Comparison of ENCODE assay signal across 19 mouse cellular contexts in genomic region chr11:119901174-119901573, GRCm38 (mm10). TPM values are rescaled to one million over a fixed set of nuclear protein-coding genes. Genes with fewer than 3 reads are reported as not detected.
A peak's percentile ranks its signal among the peaks of the same experiment; 100 is the strongest.
DNase-seq lines count a peak whose midpoint lies in the region; ATAC-seq lines count a peak whose summit lies in the region.
"Had no signal": no experiment of that assay in that cellular context is flagged by ENCODE, and none has a peak within 500 bp of the region (broad histone marks: within the 10 kb centered on the region; RNA-seq: fewer than 3 reads in every experiment).

No protein-coding gene starts in this region.

- H3K36me3 ChIP-seq in midbrain, embryonic 11.5 days (ENCODE audit: control insufficient read depth, insufficient read depth, low read length): peaks cover 5% of the 10 kb centered on the region; the same call in 1 of the 2 replicates
- peaks cover 5% of the 10 kb centered on the region; the same call in 1 of the 2 replicates for H3K36me3 ChIP-seq in midbrain, embryonic 16.5 days (ENCODE audit: control insufficient read depth, insufficient read depth, low read length)

- no peak overlapping the region for H3K27ac ChIP-seq in midbrain, embryonic 11.5 days (ENCODE audit: low read depth, low read length)
- H3K27ac ChIP-seq in midbrain, embryonic 16.5 days (ENCODE audit: low read length): no peak overlapping the region
- H3K27ac ChIP-seq: embryonic facial prominence, embryonic 10.5 days; forebrain, embryonic 13.5 days; gastrocnemius, adult 2 months; heart, embryonic 13.5 days; hindbrain, embryonic 15.5 days had no signal

- no peak for ATAC-seq in midbrain, embryonic 11.5 days (ENCODE audit: low FRiP score)
- no peak for ATAC-seq in midbrain, embryonic 16.5 days
- ATAC-seq: forebrain, embryonic 13.5 days; forebrain, postnatal 0 days; Patski had no signal

- no peaks in the 10 kb centered on the region for H3K4me1 ChIP-seq in midbrain, embryonic 11.5 days (ENCODE audit: control insufficient read depth, insufficient read depth, low read length)
- H3K4me1 ChIP-seq in midbrain, embryonic 16.5 days (ENCODE audit: control insufficient read depth, insufficient read depth, low read length): no peaks in the 10 kb centered on the region; the same call in 1 of the 2 replicates
- H3K4me1 ChIP-seq: heart, embryonic 13.5 days had no signal

- no peak overlapping the region for H3K4me2 ChIP-seq in midbrain, embryonic 11.5 days
- no peak overlapping the region for H3K4me2 ChIP-seq in midbrain, embryonic 16.5 days (ENCODE audit: low read length)
- H3K4me2 ChIP-seq: forebrain, embryonic 13.5 days; heart, embryonic 13.5 days; hindbrain, embryonic 15.5 days had no signal

- H3K9me3 ChIP-seq in midbrain, embryonic 11.5 days (ENCODE audit: control insufficient read depth, low read length): no peaks in the 10 kb centered on the region
- no peaks in the 10 kb centered on the region for H3K9me3 ChIP-seq in midbrain, embryonic 16.5 days (replicated peaks; ENCODE audit: control insufficient read depth, low read length, poor library complexity, severe bottlenecking)
- H3K9me3 ChIP-seq: embryonic facial prominence, embryonic 10.5 days; forebrain, embryonic 13.5 days; heart, embryonic 13.5 days; hindbrain, embryonic 15.5 days had no signal

- no peak overlapping the region for H3K4me3 ChIP-seq in midbrain, embryonic 11.5 days (ENCODE audit: low read depth, low read length)
- no peak overlapping the region for H3K4me3 ChIP-seq in midbrain, embryonic 16.5 days (ENCODE audit: low read depth, low read length)
- H3K4me3 ChIP-seq: embryonic facial prominence, embryonic 10.5 days; forebrain, embryonic 13.5 days; gastrocnemius, adult 2 months; heart, embryonic 13.5 days; hindbrain, embryonic 15.5 days had no signal

- no peaks in the 10 kb centered on the region for H3K27me3 ChIP-seq in midbrain, embryonic 11.5 days (ENCODE audit: control insufficient read depth, insufficient read depth, low read length)
- H3K27me3 ChIP-seq in midbrain, embryonic 16.5 days (ENCODE audit: control insufficient read depth, insufficient read depth, low read depth, low read length): no peaks in the 10 kb centered on the region; the same call in 1 of the 2 replicates
- H3K27me3 ChIP-seq: hindbrain, embryonic 15.5 days; Patski had no signal

- H3K9ac ChIP-seq in midbrain, embryonic 11.5 days (ENCODE audit: low read length): no peak overlapping the region
- no peak overlapping the region for H3K9ac ChIP-seq in midbrain, embryonic 16.5 days (ENCODE audit: low read depth, low read length)
- H3K9ac ChIP-seq: forebrain, embryonic 13.5 days; forebrain, postnatal 0 days; heart, embryonic 13.5 days; hindbrain, embryonic 15.5 days had no signal

- peak; percentile 72 for DNase-seq in midbrain, embryonic 11.5 days (ENCODE audit: low spot score, missing footprints)
- DNase-seq in ES-CJ7 (ENCODE audit: low read depth, low spot score): peak; percentile 40
- peak; percentile 47 for DNase-seq in ZHBTc4 (ENCODE audit: low read depth, low spot score)
- no peak for DNase-seq in T-cell, adult 2 months (ENCODE audit: low spot score)
- DNase-seq in cerebellum, adult 18-20 months: no peak
- DNase-seq: adrenal gland, postnatal 14 days; cerebellum, adult 2 months; cerebellum, postnatal 10 days; forebrain, postnatal 0 days; gastrocnemius, adult 2 months; gastrocnemius, postnatal 25 days; heart, adult 11 months; heart, postnatal 36 days had no signal

- 84% methylated on average over 4 of the region's 4 CpGs for WGBS in midbrain, embryonic 11.5 days
- 74% methylated on average over 4 of the region's 4 CpGs for WGBS in midbrain, embryonic 16.5 days

RNA-seq across cellular contexts. Expression of gene Chmp6, which starts 12.1 kb away (rescaled TPM):
- polyA plus RNA-seq in midbrain, embryonic 11.5 days (2014; fragmentation: Nextera tagmentation; extraction: Ambion mirVana): 85.4 and 91.8 TPM in 2 replicates
- 109 and 115 TPM in 2 replicates for polyA plus RNA-seq in midbrain, embryonic 16.5 days (2015; fragmentation: Nextera tagmentation; extraction: Ambion mirVana)

RNA-seq across cellular contexts. Expression of gene Baiap2, which starts 41.4 kb away (rescaled TPM):
- 9.0 and 9.8 TPM in 2 replicates for polyA plus RNA-seq in midbrain, embryonic 11.5 days (2014; fragmentation: Nextera tagmentation; extraction: Ambion mirVana)
- polyA plus RNA-seq in midbrain, embryonic 16.5 days (2015; fragmentation: Nextera tagmentation; extraction: Ambion mirVana): 14.7 and 15.7 TPM in 2 replicates

Comparison
In these comparisons a context has a peak if more than half of its experiments do, and no peak if none do; other contexts are left out.
1. DNase-seq: peak in midbrain, embryonic 11.5 days (single experiment), ES-CJ7 (single experiment) and ZHBTc4 (single experiment); none in T-cell, adult 2 months (single experiment) and cerebellum, adult 18-20 months (0 of 2).